Mouse (Mus musculus) lung, postnatal 0 days (tissue): ENCODE data around the gene Gpx1. TPM values are rescaled to one million over a fixed set of nuclear protein-coding genes. Genes with fewer than 3 reads are reported as not detected.

ENCODE experiments used
- ATAC-seq: fragments of 200-750 bp; cut with Nextera tagmentation; 2 replicates; pipeline ENCODE4 v1.8.0; 2017; ENCODE audit warnings: moderate library complexity
- DNase-seq: peaks from one replicate; pipeline ENCODE4 v3.0.0-alpha.2; 2016; ENCODE audit warnings: low spot score
- H3K27ac ChIP-seq: fragments of 300-500 bp; sonication (generic); 2 replicates; pipeline ENCODE4 v1.5.1; 2014; ENCODE audit warnings: antibody characterized with exemption, mild to moderate bottlenecking, low read length, mixed read lengths
- H3K27me3 ChIP-seq: fragments of 300-500 bp; sonication (generic); replicated peaks from 2 replicates; pipeline ENCODE4 v1.6.1; 2014; ENCODE audit warnings: low read length, mixed read lengths; ENCODE audit not compliant: insufficient read depth
- H3K36me3 ChIP-seq: fragments of 300-500 bp; sonication (generic); 2 replicates; pipeline ENCODE4 v1.6.1; 2014; ENCODE audit warnings: low read length, mixed read lengths; ENCODE audit not compliant: insufficient read depth
- H3K4me1 ChIP-seq: fragments of 300-500 bp; sonication (generic); 2 replicates; pipeline ENCODE4 v1.6.1; 2014; ENCODE audit warnings: antibody characterized with exemption, low read depth, low read length, mixed read lengths; ENCODE audit not compliant: insufficient read depth
- H3K4me2 ChIP-seq: fragments of 300-500 bp; sonication (generic); replicated peaks from 2 replicates; pipeline ENCODE4 v1.6.1; 2014; ENCODE audit warnings: low read depth, mild to moderate bottlenecking, low read length, moderate library complexity, mixed read lengths
- H3K4me3 ChIP-seq: fragments of 300-500 bp; sonication (generic); 2 replicates; pipeline ENCODE4 v1.5.1; 2014; ENCODE audit warnings: low read depth, low read length
- H3K9ac ChIP-seq: fragments of 300-500 bp; sonication (generic); replicated peaks from 2 replicates; pipeline ENCODE4 v1.6.1; 2014; ENCODE audit warnings: low read depth, mild to moderate bottlenecking
- H3K9me3 ChIP-seq: fragments of 300-500 bp; sonication (generic); 2 replicates; pipeline ENCODE4 v1.6.1; 2016; ENCODE audit warnings: low read length, mixed read lengths
- CTCF ChIP-seq: IDR thresholded peaks from 2 replicates; pipeline ENCODE4 v1.5.1; 2016; ENCODE audit warnings: antibody characterized with exemption, mild to moderate bottlenecking
- EP300 ChIP-seq: IDR thresholded peaks from 2 replicates; pipeline ENCODE4 v1.6.1; 2016; ENCODE audit warnings: antibody characterized with exemption, mild to moderate bottlenecking, control low read depth
- WGBS: fragments of 180-500 bp; shearing (Covaris S2); extraction: QIAGEN DNeasy Blood & Tissue Kit; methylation state at CpG from one replicate; pipeline ENCODE4 v1.1.7; 2014; 5-methylcytosine and 5-hydroxymethylcytosine counted together
- polyA plus RNA-seq: library from polyadenylated mRNA; unstranded; fragments of >200 nt; fragmentation: Nextera tagmentation; extraction: Ambion mirVana; gene quantifications from 2 replicates; pipeline ENCODE4 v1.2.1, GENCODE M21; 2015

The Gpx1 gene
- polyA plus RNA-seq, 1 experiment from 2014 or later, result 1,509 TPM

DNA sequence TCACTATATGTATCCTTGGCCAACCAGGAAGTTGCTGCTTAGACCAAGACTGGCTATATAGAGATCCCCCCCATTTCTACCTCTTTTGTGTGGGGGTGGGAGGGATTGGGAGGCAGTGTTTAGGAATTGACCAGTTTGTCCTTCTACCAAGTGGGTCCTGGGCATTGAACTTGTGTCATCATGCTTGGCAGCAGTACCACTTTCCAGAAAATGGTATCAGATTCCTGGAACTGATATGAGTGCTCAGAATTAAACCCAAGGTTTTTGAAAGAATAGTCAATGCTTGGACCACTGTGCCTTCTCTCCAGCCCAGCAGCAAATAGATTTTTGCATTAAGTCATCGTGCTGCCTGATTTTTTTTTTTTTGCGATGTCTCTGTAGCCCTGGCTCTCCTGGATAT is 12.9 kb upstream of the Gpx1 start:
- 96% methylated on average over 2 of the region's 2 CpGs for WGBS
- H3K36me3 ChIP-seq, result peaks cover 5% of the 10 kb centered on the region; the same call in 1 of the 2 replicates
- H3K27me3 ChIP-seq, result no peaks in the 10 kb centered on the region
- H3K4me2 ChIP-seq, result no peak overlapping the region
- no peaks in the 10 kb centered on the region for H3K9me3 ChIP-seq
- no peak overlapping the region for H3K27ac ChIP-seq
- H3K4me1 ChIP-seq, result no peaks in the 10 kb centered on the region
- TF ChIP-seq EP300, result no peak
- no peak for TF ChIP-seq CTCF
- no peak overlapping the region for H3K4me3 ChIP-seq
- no peak for ATAC-seq
- DNase-seq, result no peak
- no peak overlapping the region for H3K9ac ChIP-seq

DNA sequence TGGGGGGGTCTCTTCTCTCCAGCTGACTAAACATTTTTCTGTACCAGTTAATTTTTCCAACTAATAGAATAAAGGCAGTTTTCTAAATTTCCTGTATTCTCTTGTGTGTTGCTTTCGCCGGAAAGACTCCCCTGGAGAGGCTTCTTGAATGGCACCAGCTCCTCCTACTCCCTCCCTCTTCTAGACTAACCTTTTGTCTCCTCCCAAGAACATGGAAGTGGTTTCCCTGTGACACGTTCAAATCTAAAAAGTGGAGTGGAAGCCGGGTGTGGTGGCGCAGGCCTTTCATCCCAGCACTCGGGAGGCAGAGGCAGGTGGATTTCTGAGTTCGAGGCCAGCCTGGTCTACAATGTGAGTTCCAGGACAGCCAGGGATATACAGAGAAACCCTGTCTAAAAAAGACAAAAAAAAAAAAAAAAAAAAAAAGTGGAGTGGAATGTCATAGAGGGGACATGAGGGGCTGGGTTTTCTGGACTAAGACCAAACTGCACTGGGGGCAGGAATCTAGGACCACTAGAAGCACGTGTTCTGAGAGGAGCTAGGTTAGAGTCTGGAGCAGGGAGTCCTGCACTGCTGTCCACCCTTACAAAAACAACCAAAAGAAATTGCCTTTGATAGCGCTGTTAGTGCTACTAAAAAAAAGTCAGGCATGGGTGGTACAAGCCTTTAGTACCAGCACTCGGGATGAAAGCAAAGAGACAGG is 704 bp upstream of the Gpx1 start:
- Histone ChIP-seq H3K36me3 (peaks cover 17% of the 10 kb centered on the region), H3K9ac (no peak overlapping the region), H3K9me3 (no peaks in the 10 kb centered on the region), H3K4me3 (no peak overlapping the region), H3K27me3 (no peaks in the 10 kb centered on the region), H3K4me2 (peak overlapping the region; percentile 75; the same call in 1 of the 2 replicates), H3K27ac (peak overlapping the region; percentile 98), H3K4me1 (peaks cover 17% of the 10 kb centered on the region; the same call in 1 of the 2 replicates)
- 53% methylated on average over 10 of the region's 10 CpGs for WGBS
- DNase-seq (no peak), ATAC-seq (no peak)
- TF ChIP-seq EP300 (no peak), CTCF (no peak)

DNA sequence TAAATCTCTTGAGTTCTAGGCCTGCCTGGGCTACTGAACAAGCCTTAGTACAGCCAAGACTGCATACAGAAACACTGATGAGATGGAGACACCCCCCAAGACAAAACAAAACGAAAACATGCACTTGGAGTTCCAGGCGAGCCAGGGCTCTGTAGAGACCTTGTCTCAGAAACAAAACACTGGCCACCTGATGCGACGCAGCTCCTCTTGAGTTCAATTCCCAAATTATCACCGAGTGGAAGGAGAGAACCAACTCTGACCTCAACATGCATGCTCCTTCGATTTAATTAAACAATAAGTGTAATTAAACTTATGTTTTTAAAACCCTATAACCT is 185 bp upstream of the Gpx1 start:
- no peaks in the 10 kb centered on the region for H3K9me3 ChIP-seq
- 21% methylated on average over 6 of the region's 6 CpGs for WGBS
- 0 out of 2 replicates have a peak overlapping the region, but pooled peaks have one; percentile 72 for H3K9ac ChIP-seq
- H3K4me1 ChIP-seq, result peaks cover 17% of the 10 kb centered on the region; the same call in 1 of the 2 replicates
- ATAC-seq (no peak), DNase-seq (no peak)
- peak overlapping the region; percentile 62; the same call in 1 of the 2 replicates for H3K4me3 ChIP-seq
- no peak for TF ChIP-seq EP300
- no peak for TF ChIP-seq CTCF
- no peaks in the 10 kb centered on the region for H3K27me3 ChIP-seq
- peaks cover 14% of the 10 kb centered on the region for H3K36me3 ChIP-seq
- H3K27ac ChIP-seq, result peak overlapping the region; percentile 98
- peak overlapping the region; percentile 75 for H3K4me2 ChIP-seq

DNA sequence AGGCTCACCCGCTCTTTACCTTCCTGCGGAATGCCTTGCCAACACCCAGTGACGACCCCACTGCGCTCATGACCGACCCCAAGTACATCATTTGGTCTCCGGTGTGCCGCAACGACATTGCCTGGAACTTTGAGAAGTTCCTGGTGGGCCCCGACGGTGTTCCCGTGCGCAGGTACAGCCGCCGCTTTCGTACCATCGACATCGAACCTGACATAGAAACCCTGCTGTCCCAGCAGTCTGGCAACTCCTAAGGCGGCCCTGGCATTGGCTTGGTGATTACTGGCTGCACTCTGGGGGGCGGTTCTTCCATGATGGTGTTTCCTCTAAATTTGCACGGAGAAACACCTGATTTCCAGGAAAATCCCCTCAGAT is 1.2 kb downstream of the Gpx1 start:
- H3K27me3 ChIP-seq, result no peaks in the 10 kb centered on the region

DNA sequence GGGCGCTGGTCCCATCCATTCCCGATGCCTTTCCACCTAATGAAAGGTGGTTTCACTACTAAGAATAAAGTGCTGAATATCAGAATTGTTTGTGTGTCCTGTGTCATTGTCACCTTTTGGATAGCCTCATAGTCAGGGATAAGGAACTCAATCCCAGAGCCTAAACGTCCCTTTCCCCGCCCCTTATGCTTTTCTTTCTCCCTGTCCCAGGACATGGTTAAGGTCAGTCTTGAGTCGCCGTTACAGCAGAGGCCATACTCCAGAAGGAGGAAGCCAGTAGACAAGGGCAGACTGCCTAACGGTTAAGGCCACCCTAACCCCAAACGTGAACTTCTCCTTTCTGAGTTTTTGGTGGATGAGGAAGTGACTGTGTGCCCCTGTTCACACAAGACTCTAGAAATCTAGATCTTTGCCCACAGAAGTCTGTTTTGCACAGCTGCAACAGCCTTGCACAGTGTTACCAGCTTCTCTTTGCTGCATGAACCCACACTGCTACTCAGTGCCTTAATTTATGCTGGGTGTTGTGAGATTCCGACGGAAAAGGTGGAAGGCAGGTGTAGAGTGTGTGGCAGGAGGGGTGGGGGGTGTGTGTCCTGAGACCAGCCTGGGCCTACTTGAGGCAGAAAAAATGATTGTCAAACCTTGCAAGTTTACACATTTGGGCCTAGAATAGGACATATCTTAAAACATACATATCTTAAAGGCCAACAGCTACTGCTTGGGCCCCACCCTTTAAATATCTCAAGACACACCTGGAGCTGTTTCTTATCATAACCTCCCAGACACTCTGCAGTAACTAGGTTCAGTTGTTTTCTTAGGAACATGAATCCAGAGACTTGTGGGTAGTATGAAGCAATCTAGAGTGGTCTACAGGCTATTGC is 1.8 kb downstream of the Gpx1 start:
- peak overlapping the region; percentile 62 for H3K4me3 ChIP-seq
- 35% methylated on average over 10 of the region's 10 CpGs for WGBS
- TF ChIP-seq EP300 (peak; percentile 73), CTCF (no peak)
- ATAC-seq (peak; percentile 25), DNase-seq (peak; percentile 83)
- peaks cover 17% of the 10 kb centered on the region; the same call in 1 of the 2 replicates for H3K4me1 ChIP-seq
- H3K27ac ChIP-seq, result peak overlapping the region; percentile 98
- no peaks in the 10 kb centered on the region for H3K27me3 ChIP-seq
- H3K9me3 ChIP-seq, result no peaks in the 10 kb centered on the region
- peak overlapping the region; percentile 72; the same call in 1 of the 2 replicates for H3K9ac ChIP-seq
- peaks cover 2% of the 10 kb centered on the region for H3K36me3 ChIP-seq
- peak overlapping the region; percentile 75 for H3K4me2 ChIP-seq

More for the DNA sequence above, 1.2 kb downstream of the Gpx1 start:
- Histone ChIP-seq H3K36me3 (peaks cover 8% of the 10 kb centered on the region), H3K4me1 (peaks cover 17% of the 10 kb centered on the region; the same call in 1 of the 2 replicates), H3K4me2 (peak overlapping the region; percentile 75), H3K4me3 (peak overlapping the region; percentile 62), H3K27ac (peak overlapping the region; percentile 98), H3K9me3 (no peaks in the 10 kb centered on the region), H3K9ac (peak overlapping the region; percentile 72)
- TF ChIP-seq EP300 (no peak), CTCF (no peak)
- WGBS, result 9% methylated on average over 20 of the region's 20 CpGs
- DNase-seq, result peak; percentile 15
- no peak for ATAC-seq

DNA sequence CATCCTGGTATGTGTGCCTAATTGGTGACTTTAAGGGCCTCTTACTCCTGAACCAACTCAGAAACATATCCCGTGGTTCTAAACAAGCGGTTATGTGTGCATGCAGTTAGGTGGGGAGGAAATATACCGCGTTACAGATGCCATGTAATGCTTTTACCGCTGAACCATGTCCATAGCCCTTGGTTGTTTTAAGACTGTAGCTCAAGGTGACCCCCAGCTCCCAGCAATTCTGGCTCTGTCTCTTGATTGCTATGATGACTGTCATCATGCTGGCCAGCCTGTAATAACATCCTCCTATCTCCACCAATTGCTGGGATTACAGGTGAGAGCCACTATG is 2.4 kb downstream of the Gpx1 start:
- TF ChIP-seq EP300 (peak; percentile 2; the same call in 1 of the 2 replicates), CTCF (no peak)
- Histone ChIP-seq H3K4me1 (peaks cover 17% of the 10 kb centered on the region; the same call in 1 of the 2 replicates), H3K27ac (peak overlapping the region; percentile 98), H3K36me3 (no peaks in the 10 kb centered on the region), H3K9ac (no peak overlapping the region), H3K4me2 (peak overlapping the region; percentile 75; the same call in 1 of the 2 replicates), H3K9me3 (no peaks in the 10 kb centered on the region), H3K27me3 (no peaks in the 10 kb centered on the region), H3K4me3 (no peak overlapping the region)
- 63% methylated on average over 5 of the region's 5 CpGs for WGBS
- DNase-seq, result no peak
- no peak for ATAC-seq
